Mouse (Mus musculus) adrenal gland, adult 8-10 months (tissue): ENCODE measurements around the gene Plcb2. TPM values are rescaled to one million over a fixed set of nuclear protein-coding genes. Genes with fewer than 3 reads are reported as not detected.

ENCODE experiments used
- DNase-seq: peaks from one replicate; pipeline ENCODE4 v3.0.0; 2022
- total RNA-seq, 4 experiments: library from RNA; stranded (reverse); gene quantifications; 2 replicates each; pipeline ENCODE4 v1.2.4; 2022

Plcb2 gene
- total RNA-seq, 4 experiments from 2014 or later, result 2.0 to 4.1 (median 3.0) TPM

- no peak for DNase-seq
These were observed 43.1 kb downstream of the Plcb2 start for GRCm38 (mm10) chr2:118685088-118685487.

- peak; percentile 75 for DNase-seq
These were observed 45.5 kb downstream of the Plcb2 start for GRCm38 (mm10) chr2:118682544-118683260.

DNA sequence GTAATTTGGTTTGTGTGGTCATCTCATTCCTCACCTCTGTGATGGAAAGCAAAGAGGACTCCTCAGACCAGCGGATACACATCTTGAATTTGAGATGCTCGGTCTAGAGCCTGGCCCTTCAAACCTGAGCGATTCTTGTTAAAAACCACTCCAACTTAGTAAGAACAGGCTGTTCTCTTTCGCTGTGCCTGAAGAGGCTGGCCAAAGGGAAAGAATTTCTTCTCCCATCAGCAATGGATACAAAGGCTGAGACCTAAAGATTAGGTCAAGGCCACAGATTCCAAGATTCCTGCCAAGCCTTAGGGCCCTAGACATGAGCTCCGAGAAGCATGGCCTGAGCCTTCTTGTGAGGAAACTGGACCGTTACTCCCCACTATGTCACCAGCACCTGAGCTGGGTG is 47.3 kb downstream of the Plcb2 start:
- DNase-seq, result no peak

GRCm38 (mm10) chr2:118679577-118679976 is 48.7 kb downstream of the Plcb2 start:
- DNase-seq, result no peak

DNA sequence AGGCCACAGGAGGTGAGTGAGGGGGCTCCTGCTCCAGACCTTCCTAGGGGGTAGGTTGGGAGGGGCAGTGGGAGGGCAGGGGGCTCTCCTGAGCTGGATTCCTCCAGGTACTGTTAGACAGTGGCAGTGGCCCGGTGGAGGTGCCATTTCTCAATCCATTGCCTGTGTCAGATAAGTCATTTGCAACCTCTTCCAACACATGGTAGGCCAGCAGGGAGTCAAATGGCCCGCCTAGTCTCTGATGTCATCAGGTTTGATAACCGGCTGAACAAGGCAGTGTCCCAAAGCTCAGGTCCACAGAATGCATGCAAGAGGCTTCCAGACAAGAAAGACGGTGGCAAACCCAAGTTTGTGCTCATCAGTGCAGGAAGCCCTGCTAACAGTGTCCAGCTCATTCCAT is 50.4 kb downstream of the Plcb2 start:
- no peak for DNase-seq

- DNase-seq, result peak; percentile 56
These were observed 51.1 kb downstream of the Plcb2 start for GRCm38 (mm10) chr2:118676839-118677741.

- no peak for DNase-seq
These were observed 53.7 kb downstream of the Plcb2 start for GRCm38 (mm10) chr2:118674500-118674899.

DNA sequence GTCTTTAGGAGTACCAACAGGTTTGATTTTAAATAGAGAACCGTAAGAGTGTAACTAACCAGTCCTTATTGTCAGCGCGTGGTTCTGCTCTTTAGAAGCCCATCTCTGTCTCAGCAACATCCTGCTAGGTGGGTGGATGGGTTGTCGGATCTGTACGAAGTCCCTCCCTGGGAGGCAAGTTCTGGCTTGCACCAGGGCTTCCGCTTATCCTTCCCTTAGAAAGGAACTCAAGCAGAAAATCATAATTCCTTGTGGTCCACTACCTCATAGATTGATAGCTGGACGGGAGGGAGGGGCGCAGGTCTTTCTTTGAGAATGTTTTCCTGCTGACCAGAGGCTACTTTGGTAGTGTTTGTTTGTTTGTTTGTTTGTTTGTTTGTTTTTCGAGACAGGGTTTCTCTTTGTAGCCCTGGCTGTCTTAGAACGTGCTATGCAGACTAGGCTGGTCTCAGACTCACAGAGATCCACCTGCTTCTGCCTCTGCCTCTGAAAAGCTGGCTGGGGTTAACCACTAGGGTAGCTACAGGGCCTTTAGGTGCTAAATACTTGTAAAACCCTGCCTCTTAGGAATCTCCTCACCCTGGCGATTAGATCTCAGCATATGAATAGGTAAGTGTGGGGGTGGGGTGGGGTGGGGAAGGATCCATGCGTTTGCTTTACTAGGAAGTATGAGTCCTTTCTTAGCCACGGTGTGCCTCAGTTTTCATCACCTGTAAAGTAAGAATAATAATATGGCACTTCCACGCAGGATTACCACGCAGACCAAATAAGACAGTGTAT is 54.4 kb downstream of the Plcb2 start:
- DNase-seq, result no peak

GRCm38 (mm10) chr2:118671728-118672127 is 56.5 kb downstream of the Plcb2 start:
- peak; percentile 73 for DNase-seq

DNA sequence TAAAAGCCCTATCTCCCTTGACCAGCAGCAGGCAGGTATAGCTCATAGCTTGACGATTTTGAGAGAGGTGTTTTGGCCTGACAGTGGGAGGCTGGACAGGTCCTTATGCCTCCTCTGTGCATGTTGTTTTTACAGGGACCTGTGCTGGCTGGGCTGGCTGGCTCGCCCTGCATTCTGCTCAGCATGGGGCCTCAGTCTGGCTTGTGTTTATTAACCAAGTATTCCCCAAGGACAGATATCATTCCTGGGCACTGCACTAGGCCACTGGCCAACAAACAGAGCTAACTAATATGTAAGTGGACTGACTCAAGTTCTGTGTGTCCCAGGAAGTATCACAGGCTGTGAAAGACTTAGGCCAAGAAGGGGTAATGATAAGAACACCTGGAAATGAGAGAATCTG is 58.5 kb downstream of the Plcb2 start:
- peak; percentile 70 for DNase-seq

DNA sequence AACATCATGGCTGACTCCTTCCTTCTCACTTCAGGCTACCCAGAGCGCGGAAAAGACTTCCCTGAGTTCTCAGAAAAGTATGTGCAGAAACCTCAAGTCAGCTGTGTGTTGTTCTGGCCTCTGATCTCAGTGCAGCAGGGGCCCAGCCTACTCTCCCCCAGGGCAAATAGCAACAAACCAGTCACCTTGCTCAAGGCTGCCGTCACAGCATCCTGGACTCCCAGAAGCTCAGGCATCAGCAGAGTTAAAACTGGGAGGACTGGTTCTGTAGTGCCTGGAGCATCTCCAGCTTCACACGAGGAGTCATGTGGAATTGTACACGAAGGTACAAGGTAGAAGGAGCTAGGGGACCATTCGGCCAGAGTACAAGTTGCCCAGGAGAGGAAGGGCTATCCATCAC is 59.0 kb downstream of the Plcb2 start:
- no peak for DNase-seq

DNA sequence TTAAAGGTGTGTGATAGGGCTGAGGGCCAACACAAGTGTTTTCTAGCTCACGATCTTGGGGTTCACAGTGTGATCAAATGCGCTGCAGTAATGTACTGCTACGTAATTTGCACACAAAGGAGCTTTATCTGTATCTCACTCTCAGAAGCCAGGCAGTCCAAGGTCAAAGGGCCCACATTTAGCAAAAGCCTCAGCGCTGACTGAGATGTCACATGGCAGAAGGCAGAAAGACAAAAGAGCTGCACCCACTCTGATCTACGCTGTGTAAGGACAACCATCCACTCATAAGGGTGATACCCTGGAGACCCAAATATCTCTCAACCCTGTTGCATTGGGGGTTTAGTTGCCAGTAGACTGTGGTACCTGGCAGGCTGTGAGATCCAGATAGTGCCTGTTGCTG is 61.1 kb downstream of the Plcb2 start:
- DNase-seq, result peak; percentile 62

DNA sequence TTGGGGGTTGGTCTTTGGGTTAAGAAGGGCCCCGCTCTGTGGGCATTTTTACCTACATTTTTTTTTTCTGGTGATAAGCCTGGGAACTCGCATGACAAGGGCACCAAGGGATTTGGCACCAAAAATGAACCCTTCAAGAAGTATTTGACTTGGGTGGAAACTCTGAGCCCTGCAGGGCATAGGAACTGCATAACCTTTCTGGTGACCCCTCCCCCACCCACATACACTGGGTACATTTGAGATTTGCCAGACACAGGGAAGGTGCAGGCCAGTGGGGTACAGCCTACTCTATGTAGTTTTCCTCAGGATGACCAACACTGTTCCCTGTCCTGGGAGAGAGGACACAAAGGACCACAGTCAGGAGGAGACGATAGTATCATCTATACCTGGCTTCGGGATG is 62.6 kb downstream of the Plcb2 start:
- no peak for DNase-seq

DNA sequence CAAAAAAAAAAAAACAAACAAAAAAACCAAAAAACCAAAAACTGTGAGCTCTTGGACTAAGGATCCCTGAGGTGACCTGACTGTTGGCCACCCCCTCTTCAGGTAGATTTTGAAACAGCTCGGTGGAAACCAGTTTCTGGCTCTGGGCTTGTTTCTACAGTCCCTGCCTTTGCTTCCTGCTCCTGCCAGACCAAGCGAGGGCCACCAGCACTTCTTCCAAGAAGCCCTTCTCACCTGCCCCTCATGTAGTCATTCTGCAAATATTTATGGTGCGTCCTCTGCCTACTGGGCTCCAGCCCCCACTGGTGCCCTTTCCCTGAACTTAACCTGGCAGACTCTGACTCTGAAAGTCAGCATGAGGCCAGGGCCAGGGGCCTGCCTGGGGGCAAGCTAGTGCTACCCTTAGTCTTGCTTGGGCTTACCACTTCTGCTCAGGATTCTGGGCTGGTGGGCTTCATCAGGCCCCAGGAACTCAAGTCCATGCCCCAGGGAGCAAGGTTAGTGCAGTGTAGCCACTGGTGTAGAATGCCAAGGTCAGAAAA is 63.2 kb downstream of the Plcb2 start:
- no peak for DNase-seq

GRCm38 (mm10) chr2:118663804-118664766 is 64.2 kb downstream of the Plcb2 start:
- no peak for DNase-seq

DNA sequence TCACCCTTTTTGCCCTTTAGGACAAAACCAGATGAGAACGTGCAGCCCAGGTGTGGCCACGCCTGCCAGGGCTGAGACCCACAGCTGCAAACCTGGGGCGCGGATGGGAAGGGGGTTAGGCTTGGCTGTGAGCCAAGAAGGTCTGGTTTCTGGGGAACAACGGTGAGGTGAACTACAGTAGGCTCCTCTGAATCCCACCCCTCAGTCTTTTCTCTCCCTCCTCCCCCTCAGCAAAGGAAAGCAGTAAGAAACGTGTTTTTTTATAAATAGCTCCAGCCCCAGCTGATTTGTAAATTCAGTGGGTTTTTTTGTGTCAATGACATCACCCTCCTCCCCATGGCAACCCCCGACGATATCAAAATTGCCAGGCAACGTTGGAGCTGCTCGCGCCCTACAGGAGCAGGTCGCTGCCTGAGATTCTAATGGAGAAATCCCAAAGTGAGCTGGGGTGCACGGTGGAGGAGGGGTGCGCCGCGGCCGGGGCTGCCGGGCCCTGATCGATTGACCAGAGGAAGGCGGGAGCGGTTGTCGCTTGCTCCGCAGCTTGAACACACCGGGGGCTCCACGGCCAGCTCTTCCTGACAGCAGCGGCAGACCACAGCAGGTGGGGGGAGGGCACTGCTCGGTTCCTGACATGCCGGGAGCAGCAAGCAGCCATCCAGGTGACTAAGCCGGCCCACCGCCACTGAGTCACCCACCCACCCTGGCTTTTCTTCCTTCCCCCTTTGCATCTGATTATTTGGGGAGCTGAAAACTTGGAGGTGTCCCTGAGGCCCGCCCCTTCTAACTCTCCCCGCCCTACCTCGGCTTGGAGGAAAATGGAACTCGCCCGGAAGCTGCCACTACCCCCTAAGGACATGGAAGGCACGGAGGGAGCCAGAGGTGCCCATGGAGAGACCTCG is 65.1 kb downstream of the Plcb2 start, which contains the start of gene Pak6:
Pak6 (plus strand) TSS at position 402 of the 902 bp plus-strand sequence.
- DNase-seq, result no peak

GRCm38 (mm10) chr2:118661891-118662290 is 66.3 kb downstream of the Plcb2 start:
- DNase-seq, result no peak

DNA sequence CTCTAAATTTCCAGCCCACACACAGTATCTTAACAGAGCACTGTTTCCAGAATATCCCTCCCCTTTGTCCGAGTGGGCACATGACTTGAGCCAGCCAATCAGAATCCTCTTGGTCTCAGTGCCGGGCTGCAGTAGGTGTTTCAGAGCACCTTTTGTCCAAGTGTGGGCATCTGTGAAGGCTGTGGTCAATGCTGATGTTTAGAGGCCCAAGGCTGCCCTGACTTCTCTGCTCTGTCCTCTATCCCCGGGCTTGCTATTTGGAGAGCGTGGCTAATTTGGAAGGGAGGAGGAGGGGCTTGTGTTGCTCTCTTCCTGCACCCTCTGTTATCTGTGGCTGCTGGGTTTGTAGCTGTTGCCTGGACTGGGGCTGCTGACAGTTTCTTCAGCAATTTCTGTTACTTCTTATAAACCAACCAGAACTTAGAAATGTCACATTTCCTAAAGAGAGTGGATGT is 68.2 kb downstream of the Plcb2 start:
- DNase-seq, result no peak

DNA sequence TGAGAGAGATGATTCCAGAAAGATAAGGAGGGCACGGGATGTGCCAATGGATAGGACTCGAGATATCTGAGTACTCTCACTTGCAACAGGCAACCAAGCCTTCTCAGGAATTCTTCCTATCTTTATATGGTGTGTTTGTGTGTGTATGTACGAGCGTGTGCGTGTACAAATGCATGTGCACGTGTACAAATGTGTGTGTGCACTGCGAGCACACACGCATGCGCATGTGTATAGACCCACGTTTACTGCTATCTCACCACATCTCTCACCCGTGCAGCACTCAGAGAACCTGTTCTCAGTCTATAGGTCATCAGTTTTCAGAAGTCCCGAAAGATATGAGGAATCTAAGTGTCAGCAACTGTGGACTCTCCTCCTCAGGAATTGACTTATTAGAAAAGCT is 68.7 kb downstream of the Plcb2 start:
- no peak for DNase-seq

GRCm38 (mm10) chr2:118659077-118659476 is 69.2 kb downstream of the Plcb2 start:
- DNase-seq, result peak; percentile 63
